Mouse (Mus musculus) kidney, adult 9 months (tissue): Measurements from ENCODE around the gene Odf2.
"Not testable (repeated sequence)": the region's sequence is repeated elsewhere in the genome, so short reads cannot be mapped to it uniquely, and the experiment has no call there.

Experiments used
- DNase-seq: peaks from one replicate; pipeline ENCODE4 v3.0.0; 2022

The Odf2 gene

DNA sequence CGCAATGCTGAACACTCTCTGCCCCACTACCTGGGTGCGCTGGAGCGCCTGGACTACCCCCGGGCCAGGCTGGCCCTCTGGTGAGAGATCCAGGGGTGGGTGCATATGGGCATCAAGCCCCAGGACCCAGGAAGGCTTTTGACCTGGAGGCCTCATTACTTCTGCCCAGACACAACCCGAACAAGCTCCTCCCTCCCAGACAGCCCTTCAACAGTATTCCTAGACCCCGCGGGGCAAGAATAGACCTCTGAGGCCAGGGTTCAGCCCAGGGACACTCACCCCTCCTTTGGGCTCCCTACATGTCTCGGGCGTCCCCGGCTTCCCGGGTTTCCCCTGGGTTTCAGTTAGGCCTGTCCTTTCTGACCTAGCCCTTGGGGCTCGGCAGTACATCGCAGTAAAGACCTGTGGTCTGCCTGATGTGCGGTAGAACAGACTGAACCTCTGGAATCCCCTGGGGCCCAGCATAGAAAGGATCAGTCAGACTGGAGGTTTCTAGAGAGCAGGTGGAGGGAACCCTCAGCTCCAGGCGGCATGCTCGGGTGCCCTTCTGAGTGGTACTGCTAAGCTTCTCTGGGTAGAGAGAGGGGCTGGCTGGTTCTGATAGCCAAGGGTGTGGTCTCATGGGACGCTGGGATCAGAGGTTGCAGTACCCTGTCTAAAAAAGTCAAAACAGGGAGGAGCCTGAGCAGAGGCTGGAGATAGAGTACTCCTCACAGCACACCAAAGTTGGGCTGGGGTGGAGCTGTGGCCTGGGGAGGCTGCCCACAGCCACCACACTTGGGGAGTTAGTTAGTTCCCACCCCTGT is 19.2 kb upstream of the Odf2 start:
- DNase-seq: no peak

- DNase-seq: no peak
Observed at GRCm38 (mm10) chr2:29872581-29873295, 16.3 kb upstream of the Odf2 start.

- DNase-seq: no peak
Observed at GRCm38 (mm10) chr2:29873801-29874200, 15.2 kb upstream of the Odf2 start.

- DNase-seq: no peak
Observed at GRCm38 (mm10) chr2:29878061-29878460, 11.0 kb upstream of the Odf2 start.

DNA sequence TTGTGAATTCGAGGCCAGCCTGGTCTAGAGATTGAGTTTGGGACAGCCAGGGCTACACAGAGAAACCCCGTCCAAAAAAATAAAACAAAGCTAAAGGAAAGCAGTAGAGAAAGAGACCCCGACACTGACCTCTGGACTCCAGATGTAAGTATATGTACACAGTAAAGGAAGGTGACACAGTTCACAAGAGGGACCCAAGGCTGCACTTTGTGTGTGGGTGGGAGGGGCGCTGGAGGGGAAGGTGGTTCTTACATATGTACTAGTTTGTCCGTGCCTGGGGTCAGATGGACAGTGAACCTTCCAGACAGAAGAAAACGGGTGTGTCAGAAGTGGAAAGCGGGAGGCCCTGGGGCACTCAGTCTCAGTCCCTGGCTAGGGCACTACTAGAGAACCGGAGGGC is 9.8 kb upstream of the Odf2 start:
- DNase-seq: no peak

- DNase-seq: no peak
Observed at GRCm38 (mm10) chr2:29879964-29880830, 8.8 kb upstream of the Odf2 start.

- DNase-seq: not testable (repeated sequence)
Observed at GRCm38 (mm10) chr2:29886659-29887292, 2.2 kb upstream of the Odf2 start.

DNA sequence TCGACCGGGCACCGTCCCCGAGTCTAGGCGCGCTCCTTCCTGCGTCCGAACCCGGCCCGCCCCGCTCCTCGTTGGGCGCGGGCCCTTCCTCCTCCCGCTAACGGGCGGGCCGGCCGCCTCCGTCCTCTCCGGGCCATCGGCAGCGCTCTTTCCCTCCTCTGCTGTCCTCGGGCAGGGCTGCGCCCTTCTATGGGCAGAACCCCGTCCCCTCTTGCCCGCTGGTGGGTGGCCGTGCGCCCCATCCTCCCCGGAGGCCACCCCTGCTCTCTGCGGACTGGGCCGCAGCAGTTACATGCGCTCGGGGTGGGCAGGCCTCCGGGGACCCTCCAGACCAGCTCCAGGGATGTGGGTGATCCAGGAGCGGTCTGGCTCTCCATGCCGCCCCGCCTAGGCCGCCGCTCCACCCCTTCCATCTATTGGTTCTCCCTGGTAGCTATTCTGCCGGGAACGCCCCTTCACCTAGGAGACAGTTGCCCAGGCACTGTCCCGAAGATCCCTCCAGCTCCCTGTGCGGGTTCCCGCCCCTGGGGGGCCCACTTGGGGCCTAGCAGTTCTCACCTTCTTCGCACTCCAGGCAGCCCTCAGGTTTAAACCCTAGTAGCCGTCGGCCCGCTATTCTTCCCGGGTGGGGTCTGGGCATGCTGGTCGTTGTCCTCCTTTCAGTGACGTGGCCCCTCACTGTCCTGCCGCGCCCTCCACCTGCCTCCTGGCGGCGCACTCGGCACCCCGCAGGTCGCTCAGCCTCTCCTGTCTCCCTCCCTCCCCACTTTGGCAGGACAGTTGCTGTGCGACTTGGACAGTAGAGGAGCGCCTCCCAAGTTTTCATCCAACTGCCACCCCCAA is 1.2 kb downstream of the Odf2 start:
- peak; percentile 88 for DNase-seq

DNA sequence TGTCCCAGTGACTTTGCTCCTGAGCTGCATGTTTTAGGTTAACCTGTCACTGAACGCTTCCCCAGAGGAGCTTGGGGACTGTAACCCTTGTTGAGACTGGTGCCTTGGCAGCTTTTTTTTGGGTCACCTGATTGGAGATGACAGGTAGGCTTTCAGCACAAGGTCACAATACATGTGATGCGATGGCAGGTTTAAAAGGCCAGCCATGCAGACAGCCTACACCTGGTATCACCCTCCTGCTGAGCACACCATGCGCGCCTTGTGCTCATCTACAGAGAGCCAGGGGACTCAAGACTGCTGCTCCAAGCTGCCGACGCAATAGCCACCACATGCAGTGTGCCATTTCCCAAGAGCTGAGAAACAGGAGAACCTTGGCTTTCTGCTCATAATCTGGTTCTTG is 2.8 kb downstream of the Odf2 start:
- no peak for DNase-seq

DNA sequence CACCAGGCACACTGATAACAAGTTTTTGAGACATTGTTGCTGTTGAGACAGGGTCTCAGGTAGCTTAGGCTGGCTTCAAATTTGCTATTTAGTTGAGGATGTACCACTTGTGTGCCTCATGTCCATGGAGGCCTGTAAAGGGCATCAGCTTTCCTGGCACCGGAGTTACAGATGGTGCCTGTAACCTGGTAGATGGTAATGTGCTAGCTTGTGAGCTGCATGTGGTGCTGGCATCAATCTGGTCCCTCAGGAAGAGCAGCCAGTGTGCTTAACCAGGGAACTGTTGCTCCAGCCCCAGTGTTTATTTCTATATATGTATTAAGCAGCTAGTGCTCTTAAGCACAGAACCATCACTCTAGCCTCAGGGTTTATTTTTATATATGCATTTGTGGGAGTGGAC is 7.0 kb downstream of the Odf2 start:
- no peak for DNase-seq

GRCm38 (mm10) chr2:29897366-29897765 is 8.3 kb downstream of the Odf2 start:
- no peak for DNase-seq

GRCm38 (mm10) chr2:29898081-29898480 is 9.1 kb downstream of the Odf2 start:
- DNase-seq: no peak

- DNase-seq: no peak
Observed at GRCm38 (mm10) chr2:29902194-29902593, 13.2 kb downstream of the Odf2 start.

- not testable (repeated sequence) for DNase-seq
Observed at GRCm38 (mm10) chr2:29908171-29908570, 19.1 kb downstream of the Odf2 start.

GRCm38 (mm10) chr2:29910042-29910441 is 21.0 kb downstream of the Odf2 start:
- DNase-seq: no peak

DNA sequence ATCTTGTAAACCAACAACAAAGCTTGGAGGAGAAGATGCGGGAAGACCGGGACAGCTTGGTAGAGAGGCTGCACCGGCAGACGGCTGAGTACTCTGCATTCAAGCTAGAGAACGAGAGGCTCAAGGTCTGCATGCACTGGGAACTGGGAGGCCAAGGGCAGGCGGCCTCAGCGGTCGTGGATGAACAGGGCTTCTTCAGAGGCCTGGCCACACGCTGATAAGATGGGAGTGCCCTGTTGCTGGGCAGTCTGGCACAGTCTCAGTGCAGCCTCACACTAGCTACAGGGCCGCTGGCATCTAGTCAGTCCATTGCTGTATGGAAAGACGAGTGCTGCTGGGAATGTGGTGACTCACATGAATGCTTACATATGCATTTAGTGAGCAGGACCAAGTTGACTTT is 28.6 kb downstream of the Odf2 start:
- DNase-seq: no peak

DNA sequence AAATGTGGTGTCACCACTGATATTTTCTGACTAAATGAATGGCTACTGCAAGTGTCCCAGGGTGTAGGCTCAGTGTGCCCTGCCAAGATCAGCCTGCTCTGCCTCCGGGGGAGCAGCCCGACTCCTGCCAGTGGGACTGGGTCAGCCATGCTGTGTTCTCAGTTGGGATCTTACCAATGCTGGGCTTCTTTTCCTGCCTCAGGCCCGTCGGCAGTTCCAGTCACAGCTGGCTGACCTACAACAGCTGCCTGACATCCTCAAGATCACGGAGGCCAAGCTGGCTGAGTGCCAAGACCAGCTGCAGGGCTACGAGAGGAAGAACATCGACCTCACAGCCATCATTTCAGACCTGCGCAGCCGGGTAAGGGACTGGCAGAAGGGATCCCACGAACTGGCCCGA is 33.0 kb downstream of the Odf2 start:
- DNase-seq: peak; percentile 71

- peak; percentile 93 for DNase-seq
Observed at GRCm38 (mm10) chr2:29926542-29926941, 37.5 kb downstream of the Odf2 start.

DNA sequence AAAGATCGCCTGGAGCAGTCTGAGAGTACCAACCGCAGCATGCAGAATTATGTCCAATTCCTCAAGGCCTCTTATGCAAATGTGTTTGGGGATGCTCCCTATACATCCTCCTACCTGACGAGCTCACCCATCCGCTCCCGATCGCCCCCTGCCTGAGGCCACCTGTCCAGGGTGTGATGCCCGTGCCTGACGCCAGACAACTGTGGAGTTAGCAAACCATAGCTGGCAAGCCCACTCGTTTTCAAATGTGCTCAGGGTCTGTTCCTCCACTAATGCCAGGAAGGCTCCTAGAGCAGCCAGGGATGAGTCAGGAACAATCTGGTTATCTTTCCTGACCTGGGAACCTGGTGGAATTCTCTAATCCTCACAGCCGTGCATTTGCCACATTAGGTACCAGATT is 41.5 kb downstream of the Odf2 start:
- no peak for DNase-seq

DNA sequence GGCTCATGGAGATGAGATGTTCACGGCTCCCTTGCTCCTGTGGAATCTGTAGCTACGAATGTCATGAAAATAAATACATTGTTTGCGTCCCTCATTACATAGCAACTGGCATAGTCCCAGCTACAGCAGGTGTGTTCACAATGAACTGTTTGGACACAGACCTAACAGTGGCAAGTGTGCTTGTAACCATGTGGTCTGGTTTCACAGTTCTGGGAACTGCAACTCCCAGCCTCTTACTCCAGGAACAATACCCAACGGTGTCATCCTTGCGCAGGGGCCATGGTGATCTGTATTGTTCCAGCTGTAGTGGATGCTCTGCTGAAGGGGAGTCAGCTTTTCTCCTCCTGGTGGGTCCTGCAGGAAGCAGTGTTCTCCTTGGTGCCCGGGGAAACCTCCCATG is 42.2 kb downstream of the Odf2 start:
- DNase-seq: no peak

DNA sequence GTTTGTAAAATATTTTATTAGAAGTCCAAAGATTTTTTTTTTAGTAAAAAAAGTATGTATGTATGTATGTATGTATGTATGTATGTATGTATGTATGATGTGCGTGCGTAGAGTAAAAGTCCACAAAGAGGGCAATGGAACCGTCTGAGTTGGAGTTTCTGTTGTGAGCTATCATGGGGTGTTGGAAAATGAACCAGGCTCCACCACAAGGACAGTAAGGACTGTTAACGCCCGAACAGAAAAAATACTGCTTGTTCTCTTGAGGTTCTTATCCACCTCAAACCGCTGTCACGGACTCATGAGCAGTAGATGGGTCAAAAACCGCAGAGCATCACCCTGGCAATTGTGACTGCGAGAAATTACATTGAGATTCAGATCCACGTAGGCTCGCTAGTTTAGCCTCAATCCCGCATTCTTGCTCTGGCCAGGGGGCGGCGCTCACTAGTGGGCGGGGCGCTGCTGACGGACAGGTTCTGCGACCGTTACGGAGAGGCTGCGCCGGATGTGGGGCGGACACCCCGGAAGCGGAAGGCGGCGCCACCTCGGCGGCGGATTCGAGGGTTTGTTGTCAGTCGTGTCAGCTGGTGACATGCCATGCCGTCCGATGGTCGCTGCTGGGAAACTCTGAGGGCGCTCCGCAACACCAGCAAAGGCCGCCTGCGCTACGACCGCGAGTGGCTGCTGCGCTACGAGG is 46.0 kb downstream of the Odf2 start, which contains the start of gene Gle1:
Gle1 (plus strand) TSS at position 521 of the 694 bp plus-strand sequence.
- peak; percentile 98 for DNase-seq
